Mouse (Mus musculus): ENCODE measurements around the gene Emc10.

Emc10 gene

DNA sequence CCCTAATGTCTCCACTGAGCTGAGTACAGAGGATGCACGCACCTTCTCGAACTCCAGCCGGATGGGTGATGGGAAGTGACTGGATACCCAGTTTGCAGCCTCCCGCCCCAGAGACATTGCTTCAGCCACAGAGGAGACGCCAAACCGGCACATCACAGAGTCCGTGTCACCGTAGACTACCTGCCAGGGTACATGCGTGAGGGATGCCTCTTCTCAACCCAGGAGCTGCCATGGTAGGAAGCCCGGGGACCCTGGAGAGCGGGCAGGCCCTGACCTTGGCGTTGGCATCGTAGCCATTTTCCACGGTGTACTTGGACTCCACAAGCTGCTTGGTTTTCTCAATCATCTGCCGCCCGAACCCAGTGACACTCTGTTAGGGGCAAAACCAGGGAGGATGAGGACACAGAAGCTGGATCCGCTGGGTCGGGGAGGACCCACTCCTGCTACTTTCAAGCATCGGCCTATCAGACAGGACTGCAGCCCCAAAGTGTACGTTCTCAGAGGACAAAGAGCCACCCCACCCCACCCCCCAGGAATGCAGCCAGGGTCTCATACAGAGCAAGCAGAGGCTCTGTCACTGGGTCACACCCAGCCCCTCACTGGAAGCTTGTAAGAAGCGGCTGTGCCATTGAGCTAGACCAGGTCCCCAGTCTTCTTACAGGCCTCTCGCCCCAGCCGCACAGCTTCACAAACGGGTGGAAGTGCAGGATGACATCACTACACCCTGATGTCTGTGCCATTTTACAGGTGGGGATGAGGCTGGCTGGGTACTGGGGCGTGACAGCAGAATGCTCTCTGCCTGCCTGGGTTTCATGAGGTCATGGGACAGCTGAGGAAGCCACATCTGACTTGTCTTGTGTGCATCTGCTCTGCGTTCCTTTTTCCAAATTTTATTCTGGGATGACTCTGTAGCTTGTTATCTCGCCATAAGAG is 39.6 kb upstream of the Emc10 start:
- Histone ChIP-seq H3K27me3 (ENCODE audit: insufficient read depth, low read length) (no peaks in the 10 kb centered on the region), H3K9me3 (ENCODE audit: low read length) (no peaks in the 10 kb centered on the region), H3K4me1 (replicated peaks; ENCODE audit: low read depth, low read length) (peaks cover 100% of the 10 kb centered on the region), H3K36me3 (ENCODE audit: insufficient read depth, low read length) (peaks cover 92% of the 10 kb centered on the region), H3K4me3 (replicated peaks; ENCODE audit: low read length) (peak overlapping the region; percentile 41; the same call in 1 of the 2 replicates)
- TF ChIP-seq CTCF (conservative IDR thresholded peaks at IDR 0.05; ENCODE audit: low read length), result no peak

- peaks cover 82% of the 10 kb centered on the region for H3K36me3 ChIP-seq (ENCODE audit: insufficient read depth, low read length)
- TF ChIP-seq CTCF (conservative IDR thresholded peaks at IDR 0.05; ENCODE audit: low read length), result no peak
- TF ChIP-seq POU5F1 (IDR thresholded peaks at IDR 0.05; ENCODE audit: borderline replicate concordance, low read length), result no peak
- no peak for TF ChIP-seq NANOG (IDR thresholded peaks at IDR 0.05; ENCODE audit: borderline replicate concordance, low read length)
- H3K4me1 ChIP-seq (replicated peaks; ENCODE audit: low read depth, low read length), result peaks cover 100% of the 10 kb centered on the region
- 0 out of 2 replicates have a peak, but pooled peaks cover 3% of the 10 kb centered on the region for H3K27me3 ChIP-seq (ENCODE audit: insufficient read depth, low read length)
- H3K4me3 ChIP-seq (replicated peaks; ENCODE audit: low read length), result peak overlapping the region; percentile 59
- H3K9me3 ChIP-seq (ENCODE audit: low read length), result no peaks in the 10 kb centered on the region
Observed at GRCm38 (mm10) chr7:44534656-44535441, 38.5 kb upstream of the Emc10 start.

DNA sequence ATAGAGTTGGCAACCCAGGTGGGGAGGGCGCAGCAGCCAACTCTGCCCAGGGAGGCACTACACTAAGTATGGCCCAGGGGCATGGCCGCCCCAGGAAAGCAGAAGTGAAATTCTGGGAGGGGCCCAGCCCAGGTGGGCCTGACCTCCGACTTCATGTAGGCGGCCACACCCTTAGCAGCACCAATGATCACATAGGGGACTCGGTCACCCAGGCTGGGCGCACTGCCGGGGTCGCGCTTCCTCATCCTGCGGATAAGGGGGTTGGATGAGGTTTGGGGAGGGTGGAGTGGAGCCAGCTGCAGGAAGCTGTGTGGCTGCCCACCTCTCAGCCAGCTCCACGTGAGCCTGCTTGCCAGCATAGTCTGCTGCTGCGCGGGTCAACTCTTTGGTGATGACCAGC is 37.9 kb upstream of the Emc10 start:
- Histone ChIP-seq H3K4me3 (replicated peaks; ENCODE audit: low read length) (peak overlapping the region; percentile 59), H3K27me3 (ENCODE audit: insufficient read depth, low read length) (peaks cover 3% of the 10 kb centered on the region; the same call in 1 of the 2 replicates), H3K9me3 (ENCODE audit: low read length) (no peaks in the 10 kb centered on the region), H3K36me3 (ENCODE audit: insufficient read depth, low read length) (peaks cover 76% of the 10 kb centered on the region), H3K4me1 (replicated peaks; ENCODE audit: low read depth, low read length) (peaks cover 100% of the 10 kb centered on the region)
- TF ChIP-seq POU5F1 (IDR thresholded peaks at IDR 0.05; ENCODE audit: borderline replicate concordance, low read length) (no peak), CTCF (conservative IDR thresholded peaks at IDR 0.05; ENCODE audit: low read length) (no peak), NANOG (IDR thresholded peaks at IDR 0.05; ENCODE audit: borderline replicate concordance, low read length) (no peak)

- Histone ChIP-seq H3K4me3 (replicated peaks; ENCODE audit: low read length) (peak overlapping the region; percentile 59), H3K36me3 (ENCODE audit: insufficient read depth, low read length) (peaks cover 70% of the 10 kb centered on the region), H3K4me1 (replicated peaks; ENCODE audit: low read depth, low read length) (peaks cover 100% of the 10 kb centered on the region), H3K27me3 (ENCODE audit: insufficient read depth, low read length) (peaks cover 5% of the 10 kb centered on the region; the same call in 1 of the 2 replicates), H3K9me3 (ENCODE audit: low read length) (no peaks in the 10 kb centered on the region)
- TF ChIP-seq CTCF (conservative IDR thresholded peaks at IDR 0.05; ENCODE audit: low read length), result no peak
- no peak for TF ChIP-seq NANOG (IDR thresholded peaks at IDR 0.05; ENCODE audit: borderline replicate concordance, low read length)
- no peak for TF ChIP-seq POU5F1 (IDR thresholded peaks at IDR 0.05; ENCODE audit: borderline replicate concordance, low read length)
Observed at GRCm38 (mm10) chr7:44533746-44534045, 37.4 kb upstream of the Emc10 start.

GRCm38 (mm10) chr7:44532918-44533745 is 36.8 kb upstream of the Emc10 start:
- peak overlapping the region; percentile 59 for H3K4me3 ChIP-seq (replicated peaks; ENCODE audit: low read length)
- TF ChIP-seq NANOG (IDR thresholded peaks at IDR 0.05; ENCODE audit: borderline replicate concordance, low read length) (no peak), CTCF (conservative IDR thresholded peaks at IDR 0.05; ENCODE audit: low read length) (no peak), POU5F1 (IDR thresholded peaks at IDR 0.05; ENCODE audit: borderline replicate concordance, low read length) (no peak)

GRCm38 (mm10) chr7:44531946-44532732 is 35.8 kb upstream of the Emc10 start, which contains the start of gene Spib:
Spib (minus strand) TSS chr7:44532071.
- Histone ChIP-seq H3K4me1 (replicated peaks; ENCODE audit: low read depth, low read length) (peaks cover 100% of the 10 kb centered on the region), H3K36me3 (ENCODE audit: insufficient read depth, low read length) (peaks cover 55% of the 10 kb centered on the region), H3K9me3 (ENCODE audit: low read length) (no peaks in the 10 kb centered on the region), H3K27me3 (ENCODE audit: insufficient read depth, low read length) (peaks cover 11% of the 10 kb centered on the region; the same call in 1 of the 2 replicates), H3K4me3 (replicated peaks; ENCODE audit: low read length) (peak within 1 kb of the TSS; percentile 59)
- TF ChIP-seq POU5F1 (IDR thresholded peaks at IDR 0.05; ENCODE audit: borderline replicate concordance, low read length) (no peak), CTCF (conservative IDR thresholded peaks at IDR 0.05; ENCODE audit: low read length) (no peak), NANOG (IDR thresholded peaks at IDR 0.05; ENCODE audit: borderline replicate concordance, low read length) (no peak)

More at GRCm38 (mm10) chr7:44532918-44533745, 36.8 kb upstream of the Emc10 start:
- peaks cover 100% of the 10 kb centered on the region for H3K4me1 ChIP-seq (replicated peaks; ENCODE audit: low read depth, low read length)
- peaks cover 8% of the 10 kb centered on the region; the same call in 1 of the 2 replicates for H3K27me3 ChIP-seq (ENCODE audit: insufficient read depth, low read length)
- H3K36me3 ChIP-seq (ENCODE audit: insufficient read depth, low read length), result peaks cover 64% of the 10 kb centered on the region
- H3K9me3 ChIP-seq (ENCODE audit: low read length), result no peaks in the 10 kb centered on the region

GRCm38 (mm10) chr7:44531207-44531606 is 34.9 kb upstream of the Emc10 start:
- Histone ChIP-seq H3K4me1 (replicated peaks; ENCODE audit: low read depth, low read length) (peaks cover 100% of the 10 kb centered on the region), H3K27me3 (ENCODE audit: insufficient read depth, low read length) (peaks cover 11% of the 10 kb centered on the region; the same call in 1 of the 2 replicates), H3K4me3 (replicated peaks; ENCODE audit: low read length) (no peak overlapping the region; the same call in 1 of the 2 replicates), H3K9me3 (ENCODE audit: low read length) (no peaks in the 10 kb centered on the region), H3K36me3 (ENCODE audit: insufficient read depth, low read length) (peaks cover 45% of the 10 kb centered on the region)
- TF ChIP-seq NANOG (IDR thresholded peaks at IDR 0.05; ENCODE audit: borderline replicate concordance, low read length) (no peak), POU5F1 (IDR thresholded peaks at IDR 0.05; ENCODE audit: borderline replicate concordance, low read length) (no peak), CTCF (conservative IDR thresholded peaks at IDR 0.05; ENCODE audit: low read length) (no peak)
